Mouse (Mus musculus) testis, adult 2 months (tissue): ENCODE measurements around the gene Hils1.

Experiments used
- CTCF ChIP-seq: fragments of 200-500 bp; IDR thresholded peaks from 2 replicates; pipeline ENCODE4 v1.5.1; 2012; ENCODE audit warnings: low read depth, mild to moderate bottlenecking, inconsistent platforms, low read length, moderate library complexity; ENCODE audit not compliant: control insufficient read depth, insufficient read depth, insufficient replicate concordance
- POLR2A ChIP-seq: fragments of 200-500 bp; IDR thresholded peaks from 2 replicates; pipeline ENCODE4 v1.6.1; 2012; ENCODE audit warnings: low read depth, mild to moderate bottlenecking, inconsistent platforms, low read length, moderate library complexity; ENCODE audit not compliant: control insufficient read depth

GRCm38 (mm10) chr11:94936851-94937295 is 30.5 kb upstream of the Hils1 start:
- TF ChIP-seq POLR2A, result no peak
- TF ChIP-seq CTCF, result peak; percentile 75
